ENCODE assay signal across 9 mouse cellular contexts in the genomic region with DNA sequence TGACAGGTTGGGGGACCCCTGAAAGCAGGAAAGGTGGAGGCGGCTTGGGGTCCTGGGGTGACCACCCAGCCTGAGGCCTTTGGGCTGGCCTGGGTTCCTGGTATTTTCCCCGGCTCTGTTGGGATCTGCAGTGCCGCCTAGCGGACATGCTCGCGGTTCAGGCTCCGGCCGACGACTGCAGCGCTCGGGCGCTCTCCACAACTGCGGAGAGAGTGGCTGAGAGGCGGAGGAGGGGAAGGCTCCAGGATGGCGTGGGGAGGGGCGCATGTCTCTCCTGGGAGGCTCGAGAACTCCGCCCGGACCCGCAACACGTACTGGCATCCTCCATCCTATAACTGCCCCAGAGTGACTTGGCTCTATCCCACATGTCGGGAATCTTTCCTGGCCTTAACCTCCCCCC. TPM values are rescaled to one million over a fixed set of nuclear protein-coding genes. Genes with fewer than 3 reads are reported as not detected.
DNase-seq lines count a peak whose midpoint lies in the region; ATAC-seq lines count a peak whose summit lies in the region.
"Had no signal": no experiment of that assay in that cellular context is flagged by ENCODE, and none has a peak within 500 bp of the region (broad histone marks: within the 10 kb centered on the region; RNA-seq: fewer than 3 reads in every experiment).

No protein-coding gene starts in this region.

- intact Hi-C loops in left cerebral cortex, postnatal 14 days (cut with DNase I): loop anchor here (10.0 kb wide), 1 partner anchor 1423 kb away; no protein-coding TSS in a partner anchor

- H3K4me3 ChIP-seq in hindbrain, embryonic 15.5 days: no peak overlapping the region
- H3K4me3 ChIP-seq: erythroblast, embryonic 14.5 days had no signal

- ATAC-seq in hindbrain, embryonic 15.5 days (ENCODE audit: low FRiP score, low read depth): peak; percentile 81
- peak; percentile 76 for ATAC-seq in megakaryocyte progenitor cell, adult 5-6 weeks (replicated peaks; ENCODE audit: poor library complexity)

- under 1% methylated on average over 22 of the region's 22 CpGs for WGBS in hindbrain, embryonic 15.5 days

- no peak overlapping the region for H3K9ac ChIP-seq in hindbrain, embryonic 15.5 days

- peak; percentile 81 for DNase-seq in R1 (ENCODE audit: low read depth, low spot score)
- DNase-seq in cerebellum, postnatal 36 days: peak; percentile 67
- peak; percentile 88 for DNase-seq in gastrocnemius, postnatal 10 days
- DNase-seq in left cerebral cortex, postnatal 14 days (ENCODE audit: low spot score in 2 of 2): peak; percentile 43 to 76
- DNase-seq in right cerebral cortex, postnatal 4 days: peak; percentile 80
- no peak for DNase-seq in c-Kit-positive CD71-positive TER-119-positive erythroid progenitor cells, embryonic 14.5 days (ENCODE audit: low spot score)

- H3K9me3 ChIP-seq in hindbrain, embryonic 15.5 days: no peaks in the 10 kb centered on the region

- no peaks in the 10 kb centered on the region for H3K27me3 ChIP-seq in hindbrain, embryonic 15.5 days

- H3K4me1 ChIP-seq in hindbrain, embryonic 15.5 days (replicated peaks): peaks cover 40% of the 10 kb centered on the region

- H3K27ac ChIP-seq in hindbrain, embryonic 15.5 days (replicated peaks): no peak overlapping the region

- no peaks in the 10 kb centered on the region for H3K36me3 ChIP-seq in hindbrain, embryonic 15.5 days

- peak overlapping the region; percentile 56 for H3K4me2 ChIP-seq in hindbrain, embryonic 15.5 days

RNA-seq across cellular contexts. Expression of gene Zfp503, which starts 7.9 kb away (rescaled TPM):
- 1 to 10 TPM; 7.3 to 8.0 TPM for total RNA-seq in gastrocnemius, postnatal 10 days (2021)
- polyA plus RNA-seq in hindbrain, embryonic 15.5 days (2015; fragmentation: Nextera tagmentation; extraction: Ambion mirVana): 11.0 and 13.7 TPM in 2 replicates
- total RNA-seq in left cerebral cortex, postnatal 14 days (2021): 1 to 10 TPM; 1.7 to 3.6 TPM
- total RNA-seq in megakaryocyte progenitor cell, adult 5-6 weeks (2015): 0.30 and 0.44 TPM in 2 replicates
- 0.03 and 0.12 TPM in 2 replicates for total RNA-seq in megakaryocyte progenitor cell, adult 5-6 weeks (2017)

RNA-seq across cellular contexts. Expression of gene Lrmda, which starts 38.0 kb away (rescaled TPM):
- total RNA-seq in gastrocnemius, postnatal 10 days (2021): 1 to 10 TPM; 1.2 to 1.9 TPM
- 0.23 and 0.37 TPM in 2 replicates for polyA plus RNA-seq in hindbrain, embryonic 15.5 days (2015; fragmentation: Nextera tagmentation; extraction: Ambion mirVana)
- total RNA-seq in left cerebral cortex, postnatal 14 days (2021): under 1 TPM; 0.66 to 0.97 TPM
- total RNA-seq in megakaryocyte progenitor cell, adult 5-6 weeks (2015): 25.9 and 27.0 TPM in 2 replicates
- total RNA-seq in megakaryocyte progenitor cell, adult 5-6 weeks (2017): 14.6 and 20.9 TPM in 2 replicates
- polyA plus RNA-seq: erythroblast, embryonic 14.5 days had no signal

Comparison
In these comparisons a context has a peak if more than half of its experiments do, and no peak if none do; other contexts are left out.
1. RNA of gene Lrmda, which starts 38.0 kb away (total RNA-seq): 14.6 to 27.0 TPM in megakaryocyte progenitor cell, adult 5-6 weeks; 1.2 to 1.9 TPM in gastrocnemius, postnatal 10 days and 0.66 to 0.97 TPM in left cerebral cortex, postnatal 14 days; every median in the first group is over 4 times any median in the second.